Mouse (Mus musculus) left cerebral cortex, adult 8-10 months (tissue): ENCODE data around the gene Cntn4. TPM values are rescaled to one million over a fixed set of nuclear protein-coding genes. Genes with fewer than 3 reads are reported as not detected.
A peak's percentile ranks its signal among the peaks of the same experiment; 100 is the strongest.

ENCODE experiments used
- DNase-seq, 2 experiments: peaks; one replicate each; pipeline ENCODE4 v3.0.0; 2022; ENCODE audit warnings: low spot score in 2 of 2
- total RNA-seq, 4 experiments: library from RNA; stranded (reverse); gene quantifications; 2 replicates each; pipeline ENCODE4 v1.2.4; 2022

The Cntn4 gene
- total RNA-seq, 4 experiments from 2014 or later: 54.4 to 64.7 (median 60.9) TPM

DNA sequence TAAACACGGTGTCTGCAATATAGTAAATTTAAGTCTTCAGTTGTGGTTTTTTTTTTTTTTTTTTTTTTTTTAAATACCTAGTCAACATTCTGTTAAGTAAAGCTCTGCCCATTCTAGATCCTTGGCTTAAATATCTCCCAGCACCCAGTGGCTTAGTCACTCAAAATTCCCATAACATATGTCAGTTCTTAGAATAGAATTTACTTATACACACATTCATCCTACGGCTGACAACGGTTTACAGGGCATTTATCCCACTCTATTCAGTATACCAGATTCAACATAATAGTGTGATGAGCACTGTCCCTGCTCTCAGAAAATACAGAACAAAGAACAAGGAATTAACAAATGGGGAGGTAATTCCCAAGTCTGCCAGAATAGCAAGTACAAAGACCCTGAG lies 939.6 kb downstream of the Cntn4 start:
- no peak for DNase-seq

DNA sequence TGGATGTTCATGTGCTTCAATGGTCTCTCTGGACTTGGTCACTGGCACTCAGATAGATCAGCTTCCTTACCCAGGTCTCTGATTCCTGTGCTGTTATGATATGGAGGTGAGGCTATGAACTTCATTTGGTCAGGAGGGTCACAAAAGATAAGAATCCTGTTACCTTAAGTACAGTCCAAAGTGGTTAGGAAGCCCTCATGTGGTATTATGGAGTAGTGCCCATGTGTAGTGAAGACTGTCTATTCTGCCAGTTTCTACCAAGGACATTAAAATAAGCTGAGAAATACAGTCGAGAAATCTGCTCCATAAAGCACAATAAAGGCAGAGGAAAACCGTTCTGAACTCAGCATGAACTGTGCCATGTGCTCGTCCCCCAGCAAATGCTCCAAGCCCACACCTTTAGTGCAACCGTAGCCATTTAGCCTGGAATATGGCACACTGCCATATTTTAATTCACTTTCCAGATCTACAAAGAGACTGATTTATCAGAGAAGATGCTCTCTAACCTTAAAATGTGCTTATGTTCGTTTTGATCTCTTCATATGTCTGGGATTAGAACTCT lies 943.8 kb downstream of the Cntn4 start:
- no peak for DNase-seq

DNA sequence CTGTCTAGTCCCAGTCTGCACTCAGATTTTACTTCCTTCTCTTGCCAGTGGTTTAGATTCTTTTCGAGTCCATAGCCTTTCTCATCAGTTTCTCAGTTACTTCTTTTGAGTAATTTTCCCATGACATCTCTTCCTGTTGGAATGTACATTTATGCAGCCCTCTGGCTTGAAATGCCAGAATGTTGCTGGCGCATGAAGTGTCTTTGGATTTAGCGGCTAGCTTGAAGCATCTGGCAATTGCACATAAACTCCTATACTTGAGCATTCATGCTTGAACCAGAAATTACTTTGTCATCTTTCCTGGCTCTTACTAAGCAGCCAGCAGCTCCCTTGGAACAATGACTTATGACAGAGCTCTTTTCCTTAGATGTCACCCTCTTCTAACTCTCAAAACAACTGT lies 965.6 kb downstream of the Cntn4 start:
- DNase-seq: no peak

DNA sequence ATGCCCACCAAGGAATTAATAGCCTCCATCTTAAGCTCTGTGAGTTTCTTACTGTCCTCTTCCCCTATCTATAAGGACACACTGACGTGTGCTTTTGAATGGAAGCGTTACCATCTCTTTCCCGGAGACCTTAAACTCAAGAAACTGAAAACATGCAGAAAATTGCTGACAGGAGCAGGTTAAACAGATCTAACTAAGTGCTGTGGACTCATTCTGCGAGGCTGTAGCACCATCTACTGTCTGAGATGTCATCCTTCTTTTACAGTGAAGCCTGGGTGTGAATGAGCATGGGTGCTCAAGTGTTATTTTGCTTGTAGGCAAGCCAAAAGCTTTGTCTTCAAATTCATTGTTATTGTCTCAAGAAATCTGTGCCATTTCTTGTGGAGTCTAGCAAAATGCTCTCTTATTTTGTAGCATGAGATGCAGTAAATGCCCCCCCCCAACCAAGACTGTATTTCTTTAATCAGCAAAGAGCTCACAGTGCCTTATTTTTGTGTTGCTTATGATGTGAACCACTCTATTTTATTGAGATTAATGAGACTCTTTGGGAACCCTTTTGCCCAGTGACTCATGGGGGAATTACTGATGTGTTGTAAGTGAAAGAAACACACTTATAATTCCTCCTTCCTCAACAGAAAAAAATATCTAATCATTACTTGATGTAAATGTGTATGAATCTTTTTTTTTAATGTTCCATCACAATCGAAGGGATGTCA lies 968.2 kb downstream of the Cntn4 start:
- peak; percentile 32 to 37 for DNase-seq

DNA sequence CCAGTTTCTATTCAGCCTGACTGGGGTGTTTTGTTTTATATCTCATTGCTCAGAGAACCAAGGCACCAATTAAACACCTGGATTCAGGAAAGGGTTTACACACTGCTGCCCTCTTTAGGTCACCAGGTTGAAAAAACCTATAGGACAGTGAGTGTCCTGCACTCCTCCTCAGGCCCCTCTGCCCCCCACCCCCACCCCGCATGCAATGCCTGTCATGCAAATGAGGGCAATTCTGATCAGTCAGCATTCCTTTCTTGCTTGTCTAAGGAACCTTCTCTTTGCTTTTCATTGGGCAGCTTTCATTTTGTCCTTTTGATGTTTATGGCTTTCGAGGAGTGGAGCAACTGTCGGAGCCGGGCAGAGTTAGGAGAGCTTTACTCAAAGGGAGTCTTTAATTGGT lies 969.5 kb downstream of the Cntn4 start:
- DNase-seq: no peak

DNA sequence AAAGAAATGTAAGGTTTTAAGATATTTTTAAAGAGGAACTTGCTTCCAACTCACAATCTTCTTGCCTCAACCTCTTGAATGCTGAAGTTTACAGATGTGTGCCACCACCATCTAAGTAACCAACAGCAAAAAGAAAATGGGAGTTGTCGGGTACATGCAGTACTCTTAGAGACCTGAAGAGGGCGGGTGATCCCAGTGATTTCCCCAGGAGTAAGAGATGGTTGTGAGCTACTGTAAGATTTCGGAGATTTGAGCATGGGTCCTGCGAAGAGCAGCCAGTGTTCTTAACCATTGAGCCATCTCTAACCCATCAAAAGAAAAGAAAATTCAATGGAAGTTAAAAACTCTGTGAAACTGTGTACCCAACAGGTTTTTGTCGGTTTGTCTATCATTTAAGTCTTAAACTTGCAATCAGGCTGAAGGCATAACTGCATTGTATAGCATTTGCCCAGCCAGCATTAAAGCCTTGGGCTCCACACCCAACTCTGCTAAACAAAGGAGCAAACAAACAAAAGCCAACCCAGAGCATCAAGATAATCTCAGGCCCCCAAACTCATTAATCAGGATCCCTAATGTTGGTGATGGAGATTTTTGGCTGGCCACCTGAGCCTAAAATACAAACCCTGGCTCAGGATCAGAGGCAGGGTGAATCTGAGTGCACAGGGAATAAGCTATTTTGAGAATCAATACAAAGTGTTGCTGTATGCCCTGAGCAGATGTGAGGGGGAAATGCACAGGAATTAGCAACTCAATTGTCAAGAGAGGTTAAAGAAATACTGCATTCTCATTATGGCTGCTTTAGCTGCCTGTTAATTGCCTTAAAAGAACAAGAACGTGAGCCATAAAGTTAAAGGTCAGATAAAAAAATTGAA lies 986.6 kb downstream of the Cntn4 start:
- DNase-seq: no peak

DNA sequence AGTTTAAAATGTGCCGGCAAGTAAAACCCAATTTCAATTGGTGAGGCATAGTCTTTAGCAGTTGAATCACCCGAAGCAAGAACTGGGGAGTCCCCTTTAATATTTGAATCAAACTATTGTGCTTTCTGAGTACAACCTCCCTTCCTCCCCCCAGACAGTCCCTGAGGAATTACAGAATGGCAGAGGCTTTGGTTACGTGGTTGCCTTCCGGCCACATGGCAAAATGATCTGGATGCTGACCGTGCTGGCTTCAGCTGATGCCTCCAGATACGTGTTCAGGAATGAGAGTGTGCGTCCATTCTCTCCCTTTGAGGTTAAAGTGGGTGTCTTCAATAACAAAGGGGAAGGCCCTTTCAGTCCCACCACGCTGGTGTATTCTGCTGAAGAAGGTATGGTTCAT lies 998.1 kb downstream of the Cntn4 start:
- DNase-seq: no peak

DNA sequence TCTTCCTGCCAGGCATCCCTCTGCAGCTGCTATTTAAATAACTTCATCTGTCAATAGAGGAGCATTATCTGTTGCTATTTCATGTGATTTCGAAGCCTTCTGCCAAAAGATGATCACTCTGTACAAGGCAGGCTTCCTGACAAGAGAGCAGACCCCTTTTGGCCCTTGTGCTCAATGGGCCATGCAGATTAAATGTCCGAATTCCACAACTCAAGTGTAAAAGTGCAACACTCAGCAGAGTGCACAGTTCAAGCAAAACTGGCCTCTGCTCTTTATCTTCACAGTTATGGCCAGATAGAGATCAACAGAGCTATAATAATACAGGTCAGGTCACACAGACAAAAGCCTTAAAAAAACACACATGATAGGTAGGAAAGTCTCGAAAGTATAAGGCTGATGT lies 1024.5 kb downstream of the Cntn4 start:
- no peak for DNase-seq

DNA sequence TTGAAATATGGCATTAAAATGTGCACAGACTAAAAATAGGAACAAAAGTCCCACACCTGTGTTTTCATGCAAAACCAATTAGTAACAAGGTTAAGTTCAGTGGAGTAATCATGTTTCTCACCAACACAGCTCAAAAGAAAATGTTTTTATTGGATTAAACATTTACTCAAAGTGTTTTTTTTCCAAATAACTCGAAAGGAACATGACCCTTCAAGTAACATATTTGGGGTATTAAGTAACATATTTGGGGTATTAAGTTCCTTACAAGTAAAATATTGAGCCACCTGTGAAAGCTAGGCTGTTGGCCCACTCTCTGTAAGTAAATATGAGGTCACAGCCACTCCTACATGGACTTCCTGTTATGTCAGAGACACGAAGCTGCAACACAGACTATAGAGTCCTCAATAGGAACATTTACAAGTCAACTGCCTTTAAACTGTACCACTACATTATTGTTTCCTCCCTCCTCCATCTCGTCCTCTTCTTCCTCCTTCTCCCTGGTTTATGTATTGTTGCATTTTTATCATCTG lies 1028.1 kb downstream of the Cntn4 start:
- no peak for DNase-seq

DNA sequence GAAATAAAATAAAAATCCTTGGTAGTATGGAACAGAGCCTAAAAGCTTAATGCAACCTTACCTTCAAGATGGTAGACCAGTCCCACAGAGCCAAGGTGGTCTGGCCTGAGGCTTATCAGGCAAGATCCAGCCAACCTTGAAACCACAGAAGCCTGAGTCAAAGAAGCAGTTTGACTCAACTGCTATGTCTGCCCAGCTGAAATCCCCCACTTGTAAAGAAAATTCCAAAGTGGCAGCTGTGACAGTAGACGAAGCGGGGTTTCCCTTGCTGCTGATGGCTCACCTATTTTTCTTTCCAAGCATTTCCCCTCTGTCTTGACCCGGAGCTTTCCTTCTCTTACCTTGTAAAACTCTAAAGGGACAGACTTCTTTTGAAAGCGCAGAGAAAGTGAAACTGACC lies 1048.2 kb downstream of the Cntn4 start:
- DNase-seq: no peak

DNA sequence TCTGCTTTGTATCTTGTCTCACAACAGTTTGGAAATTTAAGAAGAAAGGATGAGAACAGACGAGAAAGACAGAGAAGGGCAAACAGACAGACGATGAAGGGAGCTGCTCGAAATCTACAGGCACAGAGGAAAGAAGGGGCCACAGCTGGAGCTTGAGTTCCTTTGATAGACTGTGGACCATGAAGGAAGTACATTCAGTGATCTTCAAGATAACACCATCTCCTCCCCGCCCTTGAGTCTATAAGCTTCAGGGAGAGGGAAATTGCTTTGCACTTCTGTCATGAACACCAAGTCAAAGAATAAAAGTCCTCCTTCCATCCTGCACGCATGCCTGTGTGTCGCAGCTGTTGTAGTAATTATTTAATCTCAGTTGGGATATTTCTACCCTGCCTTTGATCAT lies 1048.6 kb downstream of the Cntn4 start:
- DNase-seq: no peak

DNA sequence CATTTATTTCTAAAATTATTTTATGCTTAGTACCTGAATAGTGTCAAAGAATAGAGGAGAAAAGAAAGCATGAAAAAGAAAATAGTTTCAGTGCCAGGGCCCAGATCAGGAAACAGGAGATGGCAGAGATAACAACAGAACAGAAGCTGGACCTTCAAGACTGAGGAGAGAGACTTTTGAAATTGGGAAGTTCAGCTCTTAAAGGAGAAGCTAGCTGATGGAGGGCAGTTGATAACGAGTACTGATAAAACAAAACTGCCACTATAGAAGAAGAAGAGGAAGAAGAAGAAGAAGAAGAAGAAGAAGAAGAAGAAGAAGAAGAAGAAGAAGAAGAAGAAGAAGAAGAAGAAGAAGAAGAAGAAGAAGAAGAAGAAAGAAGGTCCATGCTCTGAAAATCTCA lies 1050.2 kb downstream of the Cntn4 start:
- no peak for DNase-seq

DNA sequence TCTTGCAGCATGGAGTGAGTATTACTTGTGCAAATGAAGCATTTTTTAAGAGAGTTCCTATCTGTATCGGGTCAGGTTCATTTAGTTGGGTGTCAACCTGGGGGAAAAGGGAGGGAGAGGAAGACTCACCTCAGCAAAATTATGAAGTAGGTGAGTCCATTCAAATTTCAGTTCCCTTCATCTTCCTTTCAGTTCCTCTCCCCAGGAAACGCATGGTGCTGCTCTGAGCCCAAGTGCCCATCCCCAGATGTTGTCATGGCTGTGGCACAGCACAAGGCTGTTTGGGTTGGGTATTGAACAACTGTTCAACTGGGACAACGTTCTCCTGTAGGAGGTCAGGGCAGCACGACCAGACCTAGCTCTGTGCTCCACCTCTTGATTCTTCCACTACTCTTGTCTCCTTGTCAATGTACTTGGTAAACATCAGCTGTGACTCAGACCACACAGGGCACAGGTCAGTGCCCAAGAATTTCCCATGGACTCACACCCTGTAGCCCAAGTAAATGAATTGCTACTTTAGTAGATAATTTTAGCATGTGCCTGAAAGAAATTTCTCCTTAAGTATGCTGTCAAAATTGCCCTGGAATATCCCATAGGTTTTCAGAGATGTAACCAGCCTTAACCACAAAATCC lies 1052.3 kb downstream of the Cntn4 start:
- DNase-seq: no peak

DNA sequence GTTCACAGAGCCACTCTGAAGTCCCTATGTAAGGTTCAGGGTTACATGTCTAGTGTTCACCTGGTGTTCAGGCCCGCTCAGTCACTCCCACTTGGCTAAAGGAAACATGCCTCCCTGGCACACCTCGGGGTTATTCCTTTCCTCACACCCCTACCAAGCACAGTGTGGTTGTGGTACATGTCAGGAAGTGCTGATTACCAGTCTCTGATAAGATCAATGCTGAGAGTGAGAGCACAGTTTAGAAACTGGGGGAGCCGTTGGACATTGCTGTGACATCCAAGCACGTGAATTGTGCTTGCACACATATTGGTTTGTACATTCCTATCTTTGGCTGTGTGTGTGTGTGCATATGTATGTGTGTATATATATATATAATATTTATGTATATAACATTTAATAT lies 1055.1 kb downstream of the Cntn4 start:
- DNase-seq: no peak

DNA sequence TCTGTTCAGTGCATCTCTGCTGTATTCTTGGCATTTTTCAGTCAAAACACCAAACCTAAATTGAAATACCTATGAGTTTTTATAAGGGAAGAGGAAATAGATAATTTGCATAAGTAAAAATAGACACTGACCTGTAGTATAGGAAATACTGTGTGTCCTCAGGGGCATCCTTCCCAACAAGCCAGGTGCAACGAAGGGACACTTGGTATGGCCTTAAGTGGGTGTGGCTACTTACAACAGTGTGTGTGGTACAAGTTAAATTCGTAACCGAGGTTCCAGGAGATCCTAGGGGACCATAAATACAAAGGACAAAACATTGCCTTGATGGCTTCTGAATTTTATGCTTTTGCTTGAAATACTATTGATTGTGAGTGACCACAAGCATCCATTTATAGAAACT lies 1060.8 kb downstream of the Cntn4 start:
- DNase-seq: no peak

DNA sequence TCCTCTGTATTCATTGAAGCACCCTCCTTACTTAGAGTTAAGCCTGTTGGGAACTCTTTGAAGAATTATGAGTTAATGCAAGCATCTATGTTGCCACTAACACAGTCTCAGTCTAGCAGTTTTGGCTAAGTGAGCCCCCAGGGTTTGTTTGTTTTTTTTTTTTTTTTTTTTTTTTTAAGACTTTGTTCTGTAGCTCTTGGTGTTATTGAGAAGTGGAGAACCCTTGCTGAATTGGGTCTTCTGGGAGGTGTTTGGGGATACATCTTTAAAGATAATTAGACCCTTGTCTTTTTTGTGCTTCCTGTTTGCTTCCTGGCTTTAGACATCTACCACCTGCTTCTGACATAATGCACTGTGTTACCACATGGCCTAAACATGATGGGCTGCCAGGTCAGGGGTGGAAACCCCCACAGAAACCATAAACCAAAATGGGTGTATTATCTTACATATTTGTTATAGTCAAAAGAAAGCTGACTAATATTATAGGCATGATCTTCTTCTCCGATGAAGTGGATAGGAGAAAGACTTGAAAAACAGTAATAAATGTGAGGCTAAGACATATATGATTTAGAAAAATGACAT lies 1062.9 kb downstream of the Cntn4 start:
- no peak for DNase-seq

DNA sequence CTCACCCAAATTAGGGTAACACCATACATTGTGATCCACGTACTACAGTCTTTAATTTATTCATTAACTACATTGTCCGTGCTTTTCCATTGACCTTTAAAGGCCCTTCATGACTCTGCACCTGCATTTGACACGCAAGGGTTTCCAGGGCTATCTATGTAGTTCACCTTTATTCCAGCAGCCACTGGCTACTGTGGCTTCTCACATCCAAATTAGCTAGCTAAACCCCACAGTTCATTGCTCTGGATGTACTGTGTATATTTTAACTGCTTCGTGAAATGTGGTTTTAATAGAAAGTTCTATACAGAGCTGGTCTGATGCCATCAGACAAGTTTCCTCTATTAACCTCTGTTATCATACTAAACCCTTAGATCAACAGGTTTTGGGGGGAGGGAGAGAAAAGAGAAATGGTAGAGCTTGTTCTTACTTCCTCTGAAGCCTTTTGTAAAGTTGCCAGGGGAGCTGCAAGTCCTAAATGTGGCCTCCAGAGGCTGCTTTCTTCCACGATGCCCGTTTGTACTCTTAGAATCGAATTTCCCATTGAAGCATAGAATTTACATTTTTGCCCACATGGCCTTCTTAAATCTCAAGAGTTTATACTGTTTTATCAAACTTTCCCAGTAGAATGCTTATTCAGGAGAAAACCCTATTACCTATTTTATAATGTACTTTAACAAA lies 1066.2 kb downstream of the Cntn4 start:
- DNase-seq: no peak

DNA sequence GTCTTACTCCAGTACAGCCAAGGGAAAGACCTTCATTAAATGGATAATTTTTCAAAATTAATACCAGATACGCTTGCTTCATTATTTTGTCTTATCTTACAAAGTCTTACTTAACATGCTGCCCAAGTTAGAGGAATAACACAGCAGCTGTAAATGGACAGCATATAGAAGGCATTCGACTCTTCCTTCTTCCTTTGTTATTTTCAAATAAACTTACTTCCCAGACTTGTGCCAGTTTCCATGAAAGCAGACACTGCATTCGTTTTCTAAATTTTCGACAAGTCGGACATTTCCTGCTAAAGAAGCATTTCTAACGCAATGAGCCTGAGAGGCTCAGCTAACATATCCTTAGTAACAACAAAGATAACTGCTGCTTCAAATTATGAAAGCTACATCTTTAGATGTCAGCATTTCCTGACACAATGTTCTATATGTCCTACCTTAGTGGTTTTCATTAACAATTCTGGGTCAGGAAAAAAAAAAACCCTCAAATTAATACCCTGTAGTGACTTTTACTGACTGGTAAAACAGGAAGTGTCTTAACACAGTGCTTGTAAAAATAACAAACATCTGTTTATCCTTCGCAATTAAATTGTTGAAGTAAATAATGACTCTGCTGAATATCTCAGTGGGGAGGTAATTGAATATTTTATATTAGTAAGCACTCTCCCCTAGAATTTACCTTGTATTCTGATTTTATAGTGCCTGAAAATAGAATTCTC lies 1068.4 kb downstream of the Cntn4 start:
- no peak for DNase-seq

DNA sequence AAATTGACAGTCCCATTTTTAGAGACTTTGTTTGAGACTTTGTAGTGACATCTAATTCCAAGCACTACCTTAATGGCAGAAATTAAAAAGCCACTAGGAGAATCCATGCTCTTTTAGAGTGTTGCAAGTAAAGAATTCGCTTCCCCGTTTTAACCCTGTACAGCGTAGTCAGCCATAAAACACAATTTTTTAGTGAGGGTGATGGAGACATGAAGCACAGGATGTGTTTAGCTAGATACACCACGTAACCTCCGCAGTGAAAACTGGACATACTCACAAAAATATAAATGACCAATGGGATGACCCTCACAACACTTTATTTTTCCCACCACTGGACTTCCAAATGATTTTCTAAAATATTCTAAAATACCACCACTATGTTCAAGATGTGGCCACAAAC lies 1069.8 kb downstream of the Cntn4 start:
- DNase-seq: no peak

DNA sequence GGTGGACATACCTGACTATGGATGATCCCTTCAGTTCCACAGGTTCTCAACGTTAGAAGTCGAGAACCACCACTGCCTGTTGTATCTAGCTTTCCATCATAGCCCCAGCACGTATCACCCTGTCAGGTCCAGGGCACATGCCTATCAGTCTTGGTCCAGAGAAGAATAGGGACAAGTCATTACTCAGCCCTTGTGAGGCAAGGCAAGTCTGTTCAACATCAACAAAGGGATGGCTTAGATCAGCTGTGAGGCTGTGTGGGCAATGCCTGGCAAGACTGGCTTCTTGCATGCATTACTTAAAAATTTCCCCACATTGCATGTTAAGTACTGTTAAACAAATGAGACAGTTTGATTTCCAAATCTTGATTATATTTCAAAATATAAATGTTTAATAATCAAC lies 1070.3 kb downstream of the Cntn4 start:
- DNase-seq: no peak
